Mouse (Mus musculus) liver, embryonic 15.5 days (tissue): Measurements from ENCODE around the gene Fkrp. TPM values are rescaled to one million over a fixed set of nuclear protein-coding genes. Genes with fewer than 3 reads are reported as not detected.

ENCODE experiments used
- ATAC-seq: fragments of 200-750 bp; cut with Nextera tagmentation; 2 replicates; pipeline ENCODE4 v1.8.0; 2017; ENCODE audit warnings: moderate number of reproducible peaks, mild to moderate bottlenecking, moderate library complexity; ENCODE audit not compliant: insufficient read depth
- H3K27ac ChIP-seq: fragments of 300-500 bp; sonication (generic); replicated peaks from 2 replicates; pipeline ENCODE4 v1.5.1; 2015; ENCODE audit warnings: mild to moderate bottlenecking, inconsistent platforms
- H3K27me3 ChIP-seq: fragments of 300-500 bp; sonication (generic); 2 replicates; pipeline ENCODE4 v1.6.1; 2015; ENCODE audit warnings: mild to moderate bottlenecking, inconsistent platforms
- H3K36me3 ChIP-seq: fragments of 300-500 bp; sonication (generic); replicated peaks from 2 replicates; pipeline ENCODE4 v1.6.1; 2015; ENCODE audit warnings: moderate library complexity, mild to moderate bottlenecking, inconsistent platforms
- H3K4me1 ChIP-seq: fragments of 300-500 bp; sonication (generic); replicated peaks from 2 replicates; pipeline ENCODE4 v1.6.1; 2015; ENCODE audit warnings: inconsistent platforms
- H3K4me2 ChIP-seq: fragments of 300-500 bp; sonication (generic); 2 replicates; pipeline ENCODE4 v1.6.1; 2015; ENCODE audit warnings: moderate library complexity, mild to moderate bottlenecking, inconsistent platforms
- H3K4me3 ChIP-seq: fragments of 300-500 bp; sonication (generic); replicated peaks from 2 replicates; pipeline ENCODE4 v1.5.1; 2015; ENCODE audit warnings: mild to moderate bottlenecking, inconsistent platforms
- H3K9ac ChIP-seq: fragments of 300-500 bp; sonication (generic); 2 replicates; pipeline ENCODE4 v1.6.1; 2015; ENCODE audit warnings: moderate library complexity, mild to moderate bottlenecking, inconsistent platforms
- H3K9me3 ChIP-seq: fragments of 300-500 bp; sonication (generic); replicated peaks from 2 replicates; pipeline ENCODE4 v1.6.1; 2016; ENCODE audit warnings: inconsistent platforms
- WGBS: fragments of 180-500 bp; shearing (Covaris S2); methylation state at CpG from one replicate; pipeline ENCODE4 v1.1.7; 2015; ENCODE audit warnings: mixed read lengths; ENCODE audit not compliant: insufficient replicate concordance; 5-methylcytosine and 5-hydroxymethylcytosine counted together
- polyA plus RNA-seq: library from polyadenylated mRNA; unstranded; fragments of >200 nt; fragmentation: Nextera tagmentation; extraction: Ambion mirVana; gene quantifications from 2 replicates; pipeline ENCODE4 v1.2.1, GENCODE M21; 2015

Gene Fkrp
- polyA plus RNA-seq, 1 experiment from 2014 or later: 8.2 TPM

DNA sequence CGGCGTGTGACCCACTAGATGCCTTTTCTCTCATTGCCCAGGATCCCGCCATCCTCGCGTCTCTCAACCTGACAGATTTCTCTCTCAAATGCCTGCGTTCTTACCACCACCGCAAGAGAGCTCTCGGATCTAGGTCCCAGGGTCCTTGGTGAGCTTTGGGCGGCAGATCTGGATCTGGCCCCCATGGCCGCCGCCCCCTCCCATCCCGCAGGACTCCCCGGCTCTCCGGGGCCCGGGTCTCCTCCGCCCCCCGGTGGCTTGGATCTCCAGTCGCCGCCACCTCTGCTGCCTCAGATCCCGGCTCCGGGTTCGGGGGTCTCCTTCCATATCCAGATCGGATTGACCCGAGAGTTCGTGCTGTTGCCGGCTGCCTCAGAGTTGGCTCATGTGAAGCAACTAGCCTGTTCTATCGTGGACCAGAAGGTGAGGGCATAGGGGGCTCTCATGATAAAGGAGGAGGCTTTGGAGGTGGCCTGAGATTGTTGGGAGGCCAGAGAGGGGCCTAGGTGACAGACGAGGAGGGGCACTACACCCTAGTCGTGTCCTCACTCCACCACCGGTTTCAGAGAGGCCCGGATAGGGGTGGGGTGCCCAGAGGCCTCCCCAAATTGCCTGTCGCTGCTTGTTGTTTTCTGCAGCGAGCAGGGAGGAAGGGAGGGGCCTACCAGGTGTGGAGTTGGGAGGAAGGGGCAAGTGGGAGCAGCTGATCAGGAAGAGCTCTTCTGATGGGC, 27.1 kb upstream of the Fkrp start:
- peak overlapping the region; percentile 95 for H3K4me2 ChIP-seq
- H3K27ac ChIP-seq: peak overlapping the region; percentile 79
- ATAC-seq: peak; percentile 37
- no peaks in the 10 kb centered on the region for H3K9me3 ChIP-seq
- H3K27me3 ChIP-seq: no peaks in the 10 kb centered on the region
- WGBS: under 1% methylated on average over 33 of the region's 33 CpGs
- H3K4me3 ChIP-seq: peak overlapping the region; percentile 77
- peaks cover 30% of the 10 kb centered on the region for H3K36me3 ChIP-seq
- H3K9ac ChIP-seq: peak overlapping the region; percentile 82
- H3K4me1 ChIP-seq: peaks cover 61% of the 10 kb centered on the region

DNA sequence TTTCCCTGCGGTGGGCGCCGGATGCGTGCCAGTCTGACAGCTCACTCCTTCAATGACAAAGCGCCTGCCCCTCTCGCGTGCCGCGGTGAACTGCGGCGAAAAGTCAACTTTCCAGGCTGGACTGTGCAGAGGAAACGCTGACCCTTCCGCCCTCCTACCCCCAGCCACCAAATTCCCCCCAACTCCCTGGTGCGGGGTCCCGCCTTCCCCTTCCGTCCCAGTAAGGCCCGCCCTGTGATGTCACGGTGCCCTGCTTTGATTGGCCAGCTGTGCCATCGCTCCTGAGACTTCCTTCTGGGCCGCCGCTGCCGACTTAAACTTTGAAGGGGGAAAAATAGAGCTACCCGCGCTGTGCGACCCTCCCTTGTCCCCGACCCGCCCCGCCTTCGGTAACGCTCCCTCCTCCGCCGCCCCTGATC, 26.1 kb upstream of the Fkrp start, which contains the start of gene Prkd2:
Gene Prkd2, plus strand, starts transcription at position 258 of the 419 bp plus-strand sequence.
- Histone ChIP-seq H3K9ac (peak within 1 kb of the TSS; percentile 82), H3K9me3 (no peaks in the 10 kb centered on the region), H3K27ac (peak within 1 kb of the TSS; percentile 79), H3K4me1 (peaks cover 67% of the 10 kb centered on the region), H3K36me3 (peaks cover 39% of the 10 kb centered on the region), H3K4me3 (peak within 1 kb of the TSS; percentile 77), H3K4me2 (peak within 1 kb of the TSS; percentile 95), H3K27me3 (no peaks in the 10 kb centered on the region)
- peak; percentile 65 for ATAC-seq
- under 1% methylated on average over 32 of the region's 32 CpGs for WGBS

DNA sequence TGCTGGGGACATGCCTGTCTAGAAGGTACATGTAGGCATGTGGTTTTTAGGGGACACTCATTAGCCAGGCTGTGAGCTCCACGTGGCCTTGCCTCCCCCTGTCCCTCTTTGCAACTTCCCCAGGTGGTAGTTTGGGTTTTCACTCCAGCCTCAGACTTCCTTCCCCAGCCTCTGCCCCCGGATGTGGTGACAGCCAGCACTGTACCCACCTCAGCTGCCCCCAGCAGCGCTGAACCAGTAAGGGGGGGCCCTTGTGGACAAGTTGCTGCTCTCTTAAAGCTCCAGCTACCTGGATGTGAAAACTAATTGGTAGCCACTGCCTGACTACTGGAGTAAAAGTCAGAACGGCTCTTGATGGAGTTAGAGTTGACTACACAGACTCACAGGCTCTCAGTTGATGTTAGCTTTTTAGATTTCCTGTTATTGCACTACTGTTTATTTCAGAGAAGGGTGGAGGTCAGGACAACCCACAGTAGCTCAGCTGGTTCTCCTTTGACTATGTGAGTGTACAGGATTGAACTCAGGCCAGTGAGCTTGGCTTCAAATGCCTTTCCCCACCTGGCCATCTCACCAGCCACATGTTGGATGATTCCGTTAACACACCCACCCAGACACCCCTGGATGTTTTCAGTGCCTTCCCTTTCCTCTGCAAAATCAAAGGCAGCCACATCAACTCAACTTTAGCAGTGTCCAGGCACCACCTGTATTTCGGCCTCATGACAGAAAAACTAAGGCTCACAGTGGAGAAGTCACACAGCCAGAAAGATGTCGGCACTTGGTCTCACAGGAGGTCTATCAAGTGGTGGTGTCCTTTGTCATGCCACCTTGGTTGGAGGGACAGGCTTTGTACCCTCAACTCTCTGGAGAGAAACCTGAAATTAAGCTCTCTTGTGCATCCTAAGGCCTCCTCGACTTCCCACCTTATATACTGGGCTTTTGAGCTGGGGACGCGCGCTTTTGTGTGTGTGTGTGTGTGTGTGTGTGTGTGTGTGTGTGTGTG, 25.3 kb upstream of the Fkrp start:
- 29% methylated on average over 11 of the region's 11 CpGs for WGBS
- no peaks in the 10 kb centered on the region for H3K27me3 ChIP-seq

DNA sequence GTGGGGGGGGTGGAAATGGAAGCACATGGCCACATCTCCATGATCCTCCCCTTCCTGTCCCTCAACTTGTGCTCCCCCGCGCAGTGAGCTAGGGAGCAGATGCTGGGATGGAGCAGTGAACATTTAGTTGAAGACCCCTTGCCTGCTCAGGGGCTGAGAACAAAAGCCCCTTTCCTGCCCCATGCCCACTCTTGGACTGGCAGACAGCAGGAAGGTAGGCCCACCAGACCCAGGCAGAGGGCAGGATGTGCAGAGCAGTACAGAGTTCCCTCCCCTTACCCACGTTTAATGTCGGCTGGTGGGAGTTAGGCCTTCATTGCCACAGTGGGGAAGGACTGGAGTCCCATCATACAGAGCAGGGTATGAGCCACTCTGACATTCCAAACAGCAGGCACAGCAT, 24.5 kb upstream of the Fkrp start:
- no peak overlapping the region for H3K4me2 ChIP-seq
- no peaks in the 10 kb centered on the region for H3K27me3 ChIP-seq
- no peak for ATAC-seq
- H3K9me3 ChIP-seq: no peaks in the 10 kb centered on the region
- peaks cover 67% of the 10 kb centered on the region for H3K4me1 ChIP-seq
- H3K4me3 ChIP-seq: no peak overlapping the region
- H3K36me3 ChIP-seq: peaks cover 51% of the 10 kb centered on the region
- WGBS: 52% methylated on average over 4 of the region's 4 CpGs
- H3K27ac ChIP-seq: peak overlapping the region; percentile 79; the same call in 1 of the 2 replicates
- no peak overlapping the region for H3K9ac ChIP-seq

More for the DNA sequence above, 25.3 kb upstream of the Fkrp start:
- Histone ChIP-seq H3K9me3 (no peaks in the 10 kb centered on the region), H3K4me3 (peak overlapping the region; percentile 77), H3K36me3 (peaks cover 47% of the 10 kb centered on the region), H3K4me1 (peaks cover 67% of the 10 kb centered on the region), H3K9ac (peak overlapping the region; percentile 82; the same call in 1 of the 2 replicates), H3K27ac (peak overlapping the region; percentile 79), H3K4me2 (peak overlapping the region; percentile 95)
- ATAC-seq: no peak

DNA sequence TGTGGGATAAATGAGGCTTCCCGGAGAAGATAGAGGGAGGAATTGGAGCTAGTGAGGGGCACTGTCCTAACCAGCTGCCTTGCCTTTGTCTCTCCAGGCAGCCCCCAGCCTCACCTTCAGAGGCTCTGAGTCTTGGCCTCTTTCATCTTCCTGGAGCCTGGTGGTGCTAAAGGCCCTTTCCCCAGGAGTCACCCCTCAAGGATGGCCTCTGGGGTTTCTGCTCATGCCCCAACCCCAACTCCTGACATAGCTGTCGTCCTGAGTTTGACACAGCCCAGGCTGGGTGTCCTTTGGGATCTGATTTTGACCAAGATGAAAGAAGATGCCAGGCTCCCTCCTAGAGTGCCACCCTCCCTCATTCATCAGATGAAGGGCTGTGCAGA, 23.6 kb upstream of the Fkrp start:
- no peak for ATAC-seq
- Histone ChIP-seq H3K27me3 (no peaks in the 10 kb centered on the region), H3K4me3 (no peak overlapping the region), H3K9me3 (no peaks in the 10 kb centered on the region), H3K27ac (no peak overlapping the region), H3K4me2 (no peak overlapping the region), H3K36me3 (peaks cover 56% of the 10 kb centered on the region), H3K9ac (no peak overlapping the region), H3K4me1 (peaks cover 59% of the 10 kb centered on the region)
- WGBS: 84% methylated on average over 2 of the region's 2 CpGs

DNA sequence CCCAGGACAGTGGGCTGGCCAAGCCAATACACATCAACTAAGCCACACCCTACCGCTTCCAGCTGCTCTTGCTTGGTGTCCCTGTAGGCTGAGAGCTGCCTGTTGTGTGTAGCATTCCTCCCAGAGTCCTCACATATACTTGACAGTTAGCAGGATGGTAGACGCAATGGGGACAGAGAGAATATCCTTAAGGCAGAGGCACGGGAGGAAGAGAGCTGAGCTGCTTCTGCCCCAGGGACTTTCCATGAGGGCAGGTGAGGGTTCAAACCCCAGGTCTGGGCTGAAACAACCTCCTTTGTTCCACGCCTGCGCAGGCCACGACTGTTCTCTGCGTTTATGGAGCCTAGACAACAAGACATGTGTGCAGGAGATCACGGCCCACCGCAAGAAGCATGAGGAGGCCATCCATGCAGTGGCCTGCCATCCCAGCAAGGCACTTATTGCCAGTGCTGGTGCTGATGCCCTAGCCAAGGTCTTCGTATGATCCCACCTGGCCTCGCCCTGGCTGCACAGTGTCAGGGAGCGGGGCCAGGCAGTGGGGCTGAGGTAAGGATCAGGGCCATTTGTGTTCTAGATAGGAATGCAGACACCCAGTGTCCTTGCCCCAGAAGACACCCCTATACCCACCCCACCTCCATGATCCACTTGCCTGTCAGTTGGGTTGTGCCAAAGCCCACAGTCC, 23.0 kb upstream of the Fkrp start:
- Histone ChIP-seq H3K4me1 (peaks cover 54% of the 10 kb centered on the region), H3K27ac (no peak overlapping the region), H3K36me3 (peaks cover 61% of the 10 kb centered on the region), H3K4me2 (no peak overlapping the region), H3K27me3 (no peaks in the 10 kb centered on the region), H3K9me3 (no peaks in the 10 kb centered on the region), H3K9ac (no peak overlapping the region), H3K4me3 (no peak overlapping the region)
- WGBS: 78% methylated on average over 12 of the region's 12 CpGs
- no peak for ATAC-seq

DNA sequence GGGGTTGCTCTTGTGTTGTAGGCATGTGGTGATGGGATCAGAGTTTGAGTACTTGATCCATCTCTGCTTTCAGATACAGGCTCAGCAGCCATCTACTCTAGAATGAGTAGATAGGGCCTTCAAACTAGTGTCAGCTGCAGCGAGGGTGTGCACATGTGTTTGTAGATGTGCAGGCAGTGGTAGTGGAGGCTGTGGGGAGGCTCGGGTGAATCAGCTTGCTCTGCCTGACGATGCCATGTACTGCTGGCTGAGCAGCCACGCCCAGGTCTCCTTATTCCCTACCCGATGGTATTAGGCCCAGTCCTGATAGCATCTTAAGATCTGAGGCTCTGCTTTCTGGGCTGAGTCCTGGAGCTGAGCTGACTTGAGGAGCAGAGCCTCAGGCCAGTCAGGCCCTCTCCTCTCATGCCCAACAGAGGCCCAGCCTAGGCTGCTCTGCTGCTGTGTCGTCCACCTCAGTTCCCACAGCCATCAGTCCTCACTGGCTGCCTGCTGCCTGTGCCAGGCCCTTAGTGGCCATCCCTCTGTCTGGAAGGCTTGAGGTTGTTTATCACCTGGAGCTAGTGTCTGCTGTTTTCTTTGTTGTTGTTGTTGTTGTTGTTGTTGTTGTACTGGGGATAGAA, 22.4 kb upstream of the Fkrp start:
- Histone ChIP-seq H3K9me3 (no peaks in the 10 kb centered on the region), H3K27me3 (no peaks in the 10 kb centered on the region), H3K27ac (no peak overlapping the region), H3K36me3 (peaks cover 68% of the 10 kb centered on the region), H3K4me3 (no peak overlapping the region), H3K9ac (no peak overlapping the region), H3K4me2 (no peak overlapping the region), H3K4me1 (peaks cover 47% of the 10 kb centered on the region)
- WGBS: 40% methylated on average over 6 of the region's 6 CpGs
- ATAC-seq: no peak

DNA sequence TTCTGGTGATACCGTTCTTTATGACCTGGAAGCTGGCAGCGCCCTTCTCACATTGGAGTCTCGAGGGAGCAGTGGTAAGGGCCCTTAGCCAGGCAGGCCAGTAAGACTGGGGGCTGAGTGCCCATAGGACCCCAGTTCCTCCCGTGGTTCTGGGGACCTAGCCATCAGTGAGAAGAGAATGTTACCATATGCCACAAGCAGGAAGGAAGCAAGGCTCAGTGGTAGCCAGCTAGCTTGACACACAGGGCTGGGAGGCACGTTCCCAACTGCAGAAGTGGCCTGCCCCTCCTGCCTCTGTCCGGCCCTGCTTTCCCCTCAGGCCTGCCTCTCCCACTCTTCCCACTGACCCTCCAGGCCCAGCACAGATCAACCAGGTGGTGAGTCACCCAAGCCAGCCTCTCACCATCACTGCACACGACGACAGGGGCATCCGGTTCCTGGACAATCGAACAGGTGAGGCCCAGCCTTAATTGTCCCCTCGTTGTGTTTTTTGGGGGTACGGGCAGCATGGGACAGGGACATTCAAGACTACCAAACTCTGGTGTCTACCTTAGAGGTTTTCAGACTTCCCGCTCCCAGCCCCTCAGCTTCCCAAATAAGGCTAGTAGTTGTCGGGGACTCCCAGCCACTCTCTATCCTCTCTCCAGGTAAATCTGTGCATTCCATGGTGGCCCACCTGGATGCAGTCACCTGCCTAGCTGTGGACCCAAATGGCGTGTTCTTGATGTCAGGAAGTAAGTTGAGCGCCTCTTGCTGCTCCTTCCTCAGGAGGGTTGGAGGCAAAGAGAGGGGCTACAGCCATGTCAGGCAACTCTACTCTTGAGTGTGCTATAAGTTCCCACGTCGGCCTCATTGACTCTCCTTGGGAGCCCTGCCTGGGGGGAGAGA, 21.6 kb upstream of the Fkrp start:
- 77% methylated on average over 18 of the region's 18 CpGs for WGBS
- H3K4me3 ChIP-seq: no peak overlapping the region
- H3K27me3 ChIP-seq: no peaks in the 10 kb centered on the region
- no peak overlapping the region for H3K9ac ChIP-seq
- H3K4me2 ChIP-seq: no peak overlapping the region
- ATAC-seq: no peak
- peaks cover 75% of the 10 kb centered on the region for H3K36me3 ChIP-seq
- H3K4me1 ChIP-seq: peaks cover 40% of the 10 kb centered on the region
- no peak overlapping the region for H3K27ac ChIP-seq
- H3K9me3 ChIP-seq: no peaks in the 10 kb centered on the region

DNA sequence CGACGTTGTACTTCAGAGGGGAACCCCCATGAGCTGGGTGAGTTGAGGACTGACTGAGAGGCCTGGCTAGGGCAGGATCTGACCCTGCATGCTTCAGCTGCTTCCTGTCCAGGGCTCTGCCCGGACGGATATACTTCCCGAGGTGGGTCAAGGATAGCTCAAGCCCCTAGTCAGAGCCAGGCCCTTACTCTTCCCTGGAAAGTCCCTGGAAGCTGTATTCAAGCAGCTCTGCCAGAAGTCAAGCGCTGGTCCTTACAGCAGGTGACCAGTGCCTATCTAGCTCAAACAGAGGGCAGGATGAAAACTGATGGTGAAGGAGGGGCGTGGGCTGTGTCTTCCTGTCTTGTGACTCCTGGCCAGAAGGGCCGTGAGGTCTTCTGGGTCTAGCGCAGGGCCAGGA, 13.9 kb upstream of the Fkrp start:
- no peak overlapping the region for H3K4me2 ChIP-seq
- 0 out of 2 replicates have a peak, but pooled peaks have one; percentile 32 for ATAC-seq
- no peak overlapping the region for H3K9ac ChIP-seq
- no peaks in the 10 kb centered on the region for H3K27me3 ChIP-seq
- peaks cover 17% of the 10 kb centered on the region for H3K4me1 ChIP-seq
- 75% methylated on average over 9 of the region's 9 CpGs for WGBS
- H3K4me3 ChIP-seq: no peak overlapping the region
- H3K9me3 ChIP-seq: no peaks in the 10 kb centered on the region
- peaks cover 98% of the 10 kb centered on the region for H3K36me3 ChIP-seq
- no peak overlapping the region for H3K27ac ChIP-seq

DNA sequence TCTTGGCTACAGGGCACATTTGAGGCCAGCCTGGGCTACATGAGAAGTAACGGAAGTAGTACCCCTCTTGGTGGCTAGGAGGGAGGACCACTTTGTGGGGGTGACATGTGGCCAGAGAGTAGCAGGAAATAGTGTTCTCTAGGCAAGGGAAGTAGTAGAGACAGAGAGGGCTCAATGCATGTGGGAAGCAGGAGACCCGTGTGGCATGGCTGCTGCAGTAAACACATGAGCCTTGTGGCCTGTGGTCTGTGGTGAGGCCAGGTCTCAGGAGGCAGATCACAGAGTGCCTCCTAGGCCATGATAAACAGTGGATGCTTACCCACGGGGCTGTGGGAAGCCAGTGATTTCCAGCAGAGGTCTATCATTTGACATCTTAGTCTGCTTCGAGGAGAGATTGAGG, 10.7 kb upstream of the Fkrp start:
- H3K4me2 ChIP-seq: no peak overlapping the region
- no peak overlapping the region for H3K27ac ChIP-seq
- no peak for ATAC-seq
- H3K36me3 ChIP-seq: peaks cover 97% of the 10 kb centered on the region
- H3K4me1 ChIP-seq: peaks cover 22% of the 10 kb centered on the region
- no peak overlapping the region for H3K4me3 ChIP-seq
- no peak overlapping the region for H3K9ac ChIP-seq
- H3K9me3 ChIP-seq: no peaks in the 10 kb centered on the region
- WGBS: 55% methylated on average over 4 of the region's 4 CpGs
- no peaks in the 10 kb centered on the region for H3K27me3 ChIP-seq
